Comparison of ENCODE assay signal across 28 mouse cellular contexts in genomic region chrX:71560796-71561195, GRCm38 (mm10).
"Had no signal": no experiment of that assay in that cellular context is flagged by ENCODE, and none has a peak within 500 bp of the region (broad histone marks: within the 10 kb centered on the region; RNA-seq: fewer than 3 reads in every experiment).

No protein-coding gene starts in this region.

- H3K9me3 ChIP-seq: heart, embryonic 13.5 days; heart, embryonic 15.5 days; intestine, embryonic 15.5 days; limb, embryonic 10.5 days; limb, embryonic 12.5 days; liver, embryonic 15.5 days had no signal

- H3K27me3 ChIP-seq: heart, embryonic 13.5 days; heart, embryonic 15.5 days; intestine, embryonic 15.5 days; liver, embryonic 13.5 days; liver, embryonic 15.5 days had no signal

- H3K27ac ChIP-seq: gastrocnemius, adult 2 months; heart, adult 2 months; heart, embryonic 13.5 days; heart, embryonic 15.5 days; hindbrain, embryonic 14.5 days; intestine, embryonic 15.5 days; layer of hippocampus, adult 2 months; left cerebral cortex, adult 2 months; limb, embryonic 10.5 days; limb, embryonic 12.5 days; liver, embryonic 13.5 days; liver, embryonic 15.5 days had no signal

- H3K4me2 ChIP-seq: heart, embryonic 11.5 days; heart, embryonic 13.5 days; heart, embryonic 15.5 days; hindbrain, embryonic 14.5 days; intestine, embryonic 15.5 days; limb, embryonic 12.5 days; liver, embryonic 11.5 days; liver, embryonic 13.5 days; liver, embryonic 15.5 days had no signal

- H3K36me3 ChIP-seq: heart, embryonic 15.5 days; intestine, embryonic 15.5 days had no signal

- H3K4me3 ChIP-seq: gastrocnemius, adult 2 months; heart, adult 2 months; heart, embryonic 13.5 days; heart, embryonic 15.5 days; intestine, embryonic 15.5 days; layer of hippocampus, adult 2 months; left cerebral cortex, adult 2 months; limb, embryonic 10.5 days; limb, embryonic 12.5 days; liver, embryonic 13.5 days; liver, embryonic 15.5 days had no signal

- H3K9ac ChIP-seq: heart, embryonic 13.5 days; heart, embryonic 15.5 days; hindbrain, embryonic 14.5 days; intestine, embryonic 15.5 days; limb, embryonic 12.5 days; liver, embryonic 13.5 days; liver, embryonic 15.5 days had no signal

- ATAC-seq: hindbrain, embryonic 16.5 days; inflammation-experienced regulatory T-cells, adult 6 months; intestine, embryonic 15.5 days; intestine, postnatal 0 days had no signal

- H3K4me1 ChIP-seq: heart, embryonic 13.5 days; heart, embryonic 15.5 days; intestine, embryonic 15.5 days; limb, embryonic 10.5 days; limb, embryonic 12.5 days had no signal

- DNase-seq: gastrocnemius, adult 2 months; gastrocnemius, postnatal 14 days; gastrocnemius, postnatal 36 days; heart, adult 11 months; heart, adult 2 months; heart, postnatal 14 days; heart, postnatal 36 days; kidney, adult 18-20 months; kidney, adult 8-10 months; kidney, postnatal 10 days; kidney, postnatal 25 days; kidney, postnatal 4 days; liver; liver, embryonic 13.5 days had no signal
